Mouse (Mus musculus) c-Kit-positive CD71-positive TER-119-positive erythroid progenitor cells, embryonic 14.5 days (primary cell): ENCODE data around the gene Igfals.

Experiments
- DNase-seq: peaks from one replicate; pipeline ENCODE4 v3.0.0-alpha.2; 2013; ENCODE audit warnings: low spot score

Igfals gene

GRCm38 (mm10) chr17:24894061-24894994 lies 28.5 kb downstream of the Igfals start:
- peak; percentile 43 for DNase-seq

GRCm38 (mm10) chr17:24894995-24895547 lies 29.3 kb downstream of the Igfals start, which contains the start of the genes Eme2 and Mrps34:
Eme2 (minus strand) TSS chr17:24895087.
Mrps34 (plus strand) TSS chr17:24895116.
- DNase-seq = peak; percentile 78

GRCm38 (mm10) chr17:24895571-24896240 lies 29.9 kb downstream of the Igfals start:
- DNase-seq = peak; percentile 33

- peak; percentile 79 for DNase-seq
Measured at GRCm38 (mm10) chr17:24896241-24896992, 30.6 kb downstream of the Igfals start, which contains the start of gene Nme3. Nme3 (plus strand) TSS chr17:24896500.

GRCm38 (mm10) chr17:24896993-24897269 lies 31.1 kb downstream of the Igfals start:
- no peak for DNase-seq

GRCm38 (mm10) chr17:24897600-24897999 lies 31.8 kb downstream of the Igfals start:
- DNase-seq = no peak

GRCm38 (mm10) chr17:24898041-24898854 lies 32.5 kb downstream of the Igfals start:
- no peak for DNase-seq

GRCm38 (mm10) chr17:24899153-24899552 lies 33.4 kb downstream of the Igfals start:
- DNase-seq = no peak

- DNase-seq = no peak
Measured at GRCm38 (mm10) chr17:24900014-24900413, 34.2 kb downstream of the Igfals start.

- no peak for DNase-seq
Measured at GRCm38 (mm10) chr17:24902124-24902523, 36.3 kb downstream of the Igfals start.

- peak; percentile 90 for DNase-seq
Measured at GRCm38 (mm10) chr17:24902671-24903474, 37.1 kb downstream of the Igfals start.

GRCm38 (mm10) chr17:24903767-24904166 lies 38.0 kb downstream of the Igfals start:
- DNase-seq = no peak

- no peak for DNase-seq
Measured at GRCm38 (mm10) chr17:24907591-24907990, 41.8 kb downstream of the Igfals start.

GRCm38 (mm10) chr17:24913984-24914383 lies 48.2 kb downstream of the Igfals start:
- no peak for DNase-seq

- no peak for DNase-seq
Measured at GRCm38 (mm10) chr17:24923246-24923645, 57.4 kb downstream of the Igfals start.

GRCm38 (mm10) chr17:24929506-24929905 lies 63.7 kb downstream of the Igfals start:
- no peak for DNase-seq
